10 mouse cellular contexts compared by ENCODE assay signal in genomic region chr14:8641650-8642279, GRCm38 (mm10). TPM values are rescaled to one million over a fixed set of nuclear protein-coding genes. Genes with fewer than 3 reads are reported as not detected.
DNase-seq lines count a peak whose midpoint lies in the region; ATAC-seq lines count a peak whose summit lies in the region.
"Had no signal": no experiment of that assay in that cellular context is flagged by ENCODE, and none has a peak within 500 bp of the region (broad histone marks: within the 10 kb centered on the region; RNA-seq: fewer than 3 reads in every experiment).

No protein-coding gene starts in this region.

- no peaks in the 10 kb centered on the region for H3K4me1 ChIP-seq in kidney, embryonic 16.5 days (ENCODE audit: insufficient read depth, low read length)
- H3K4me1 ChIP-seq in neural tube, embryonic 12.5 days = peaks cover 6% of the 10 kb centered on the region; the same call in 1 of the 2 replicates
- no peaks in the 10 kb centered on the region for H3K4me1 ChIP-seq in midbrain, embryonic 10.5 days

- H3K9ac ChIP-seq in kidney, embryonic 16.5 days (replicated peaks; ENCODE audit: low read length) = no peak overlapping the region
- no peak overlapping the region for H3K9ac ChIP-seq in neural tube, embryonic 12.5 days
- H3K9ac ChIP-seq: liver, postnatal 0 days had no signal

- no peaks in the 10 kb centered on the region for H3K36me3 ChIP-seq in kidney, embryonic 16.5 days (ENCODE audit: insufficient read depth, low read length)
- no peaks in the 10 kb centered on the region for H3K36me3 ChIP-seq in neural tube, embryonic 12.5 days
- H3K36me3 ChIP-seq in midbrain, embryonic 10.5 days = no peaks in the 10 kb centered on the region

- peak; percentile 15 to 18 for DNase-seq in heart, postnatal 10 days
- no peak for DNase-seq in heart, postnatal 14 days
- peak; percentile 24 for DNase-seq in embryo, embryonic 10.5 days (ENCODE audit: low spot score)
- DNase-seq in midbrain, embryonic 10.5 days (ENCODE audit: low spot score) = no peak
- DNase-seq in testis, postnatal 10 days (ENCODE audit: low spot score) = no peak
- DNase-seq: gastrocnemius, postnatal 25 days; liver, postnatal 0 days had no signal

- 60% methylated on average over 9 of the region's 9 CpGs for WGBS in kidney, embryonic 16.5 days
- 54% methylated on average over 9 of the region's 9 CpGs for WGBS in neural tube, embryonic 12.5 days
- WGBS in midbrain, embryonic 10.5 days = 83% methylated on average over 9 of the region's 9 CpGs

- no peak overlapping the region for H3K4me3 ChIP-seq in kidney, embryonic 16.5 days (ENCODE audit: low read length)
- no peak overlapping the region for H3K4me3 ChIP-seq in neural tube, embryonic 12.5 days
- no peak overlapping the region for H3K4me3 ChIP-seq in midbrain, embryonic 10.5 days
- H3K4me3 ChIP-seq: myocyte had no signal

- H3K27ac ChIP-seq in kidney, embryonic 16.5 days (ENCODE audit: low read length) = peak overlapping the region; percentile 66
- H3K27ac ChIP-seq in neural tube, embryonic 12.5 days = no peak overlapping the region
- H3K27ac ChIP-seq in midbrain, embryonic 10.5 days (replicated peaks) = no peak overlapping the region

- peak; percentile 75 for ATAC-seq in kidney, embryonic 16.5 days (ENCODE audit: low FRiP score, low TSS enrichment)
- peak; percentile 83; the same call in 1 of the 2 replicates for ATAC-seq in neural tube, embryonic 12.5 days (ENCODE audit: low FRiP score, low read depth)
- ATAC-seq: liver, postnatal 0 days had no signal

- no peaks in the 10 kb centered on the region for H3K27me3 ChIP-seq in kidney, embryonic 16.5 days (ENCODE audit: insufficient read depth, low read length)
- H3K27me3 ChIP-seq in neural tube, embryonic 12.5 days (replicated peaks) = no peaks in the 10 kb centered on the region
- H3K27me3 ChIP-seq in midbrain, embryonic 10.5 days (ENCODE audit: low read depth, poor library complexity, severe bottlenecking) = no peaks in the 10 kb centered on the region

- H3K9me3 ChIP-seq in kidney, embryonic 16.5 days (ENCODE audit: low read length) = no peaks in the 10 kb centered on the region
- no peaks in the 10 kb centered on the region for H3K9me3 ChIP-seq in neural tube, embryonic 12.5 days
- H3K9me3 ChIP-seq in midbrain, embryonic 10.5 days (replicated peaks) = no peaks in the 10 kb centered on the region

- H3K4me2 ChIP-seq in kidney, embryonic 16.5 days (replicated peaks; ENCODE audit: low read depth, low read length) = no peak overlapping the region
- no peak overlapping the region for H3K4me2 ChIP-seq in neural tube, embryonic 12.5 days (replicated peaks)

- intact Hi-C loops in heart, postnatal 10 days (cut with DNase I) = no loop called here
- intact Hi-C loops in heart, postnatal 14 days (cut with DNase I) = no loop called here

RNA-seq across cellular contexts. Expression of gene 4930452B06Rik, which starts 24.3 kb away (rescaled TPM):
- total RNA-seq in heart, postnatal 10 days (2021) = 1 to 10 TPM; 7.9 to 8.1 TPM
- total RNA-seq in heart, postnatal 14 days (2021) = 1 to 10 TPM; 3.3 to 4.1 TPM
- 10.7 and 11.1 TPM in 2 replicates for polyA plus RNA-seq in kidney, embryonic 16.5 days (2015; fragmentation: Nextera tagmentation; extraction: Ambion mirVana)
- 6.6 and 7.0 TPM in 2 replicates for polyA plus RNA-seq in neural tube, embryonic 12.5 days (2016; fragmentation: Nextera tagmentation; extraction: Ambion mirVana)
- polyA plus RNA-seq in midbrain, embryonic 10.5 days (2016; fragmentation: Nextera tagmentation; extraction: Ambion mirVana) = 10.4 and 12.2 TPM in 2 replicates

Comparison
In these comparisons a context has a peak if more than half of its experiments do, and no peak if none do; other contexts are left out.
1. DNase-seq: peak in heart, postnatal 10 days (2 of 2) and embryo, embryonic 10.5 days (single experiment); none in heart, postnatal 14 days (0 of 2), midbrain, embryonic 10.5 days (single experiment) and testis, postnatal 10 days (single experiment).